Mouse (Mus musculus) heart, postnatal 25 days (tissue): Measurements from ENCODE around the gene Sgk1. TPM values are rescaled to one million over a fixed set of nuclear protein-coding genes. Genes with fewer than 3 reads are reported as not detected.
A peak's percentile ranks its signal among the peaks of the same experiment; 100 is the strongest.

Experiments used
- DNase-seq: peaks from one replicate; pipeline ENCODE4 v3.0.0; 2022; ENCODE audit warnings: low spot score
- intact Hi-C: fragments of 180-260 bp; cut with DNase I; formaldehyde crosslinking; loops from one replicate; pipeline ENCODE4 v1.15.1; 2025
- total RNA-seq, 2 experiments: library from RNA; stranded (reverse); gene quantifications; 2 replicates each; pipeline ENCODE4 v1.2.3; 2021

Sgk1 gene
- total RNA-seq, result 10 to 100 TPM; 46.0 to 51.8 TPM

GRCm38 (mm10) chr10:21882184-21883081 is at the start of gene Sgk1:
Sgk1 (plus strand) TSS chr10:21882184.
- DNase-seq, result no peak
- intact Hi-C loops, result no loop called here

- intact Hi-C loops, result no loop called here
- no peak for DNase-seq
Observed at GRCm38 (mm10) chr10:21832282-21832681, 49.7 kb upstream of the Sgk1 start.

GRCm38 (mm10) chr10:21833757-21834156 is 48.2 kb upstream of the Sgk1 start:
- no peak for DNase-seq
- intact Hi-C loops, result no loop called here

- DNase-seq, result no peak
- intact Hi-C loops, result no loop called here
Observed at GRCm38 (mm10) chr10:21835077-21835476, 46.9 kb upstream of the Sgk1 start.

- DNase-seq, result peak; percentile 17
- intact Hi-C loops, result no loop called here
Observed at GRCm38 (mm10) chr10:21839248-21840155, 42.5 kb upstream of the Sgk1 start.

GRCm38 (mm10) chr10:21843326-21843725 is 38.7 kb upstream of the Sgk1 start:
- intact Hi-C loops, result no loop called here
- DNase-seq, result no peak

GRCm38 (mm10) chr10:21843861-21844260 is 38.1 kb upstream of the Sgk1 start:
- DNase-seq, result no peak
- intact Hi-C loops, result no loop called here

GRCm38 (mm10) chr10:21844391-21844790 is 37.6 kb upstream of the Sgk1 start:
- DNase-seq, result no peak
- intact Hi-C loops, result no loop called here

- DNase-seq, result no peak
- intact Hi-C loops, result no loop called here
Observed at GRCm38 (mm10) chr10:21845601-21846282, 36.2 kb upstream of the Sgk1 start.

- intact Hi-C loops, result no loop called here
- no peak for DNase-seq
Observed at GRCm38 (mm10) chr10:21846366-21846765, 35.6 kb upstream of the Sgk1 start.

- intact Hi-C loops, result no loop called here
- DNase-seq, result no peak
Observed at GRCm38 (mm10) chr10:21847026-21847820, 34.8 kb upstream of the Sgk1 start.

- DNase-seq, result no peak
- intact Hi-C loops, result no loop called here
Observed at GRCm38 (mm10) chr10:21847931-21848670, 33.9 kb upstream of the Sgk1 start.

GRCm38 (mm10) chr10:21849251-21849650 is 32.7 kb upstream of the Sgk1 start:
- intact Hi-C loops, result no loop called here
- no peak for DNase-seq

- DNase-seq, result no peak
- intact Hi-C loops, result no loop called here
Observed at GRCm38 (mm10) chr10:21850330-21850729, 31.7 kb upstream of the Sgk1 start.

GRCm38 (mm10) chr10:21853122-21853521 is 28.9 kb upstream of the Sgk1 start:
- intact Hi-C loops, result no loop called here
- no peak for DNase-seq

- no peak for DNase-seq
- intact Hi-C loops, result loop anchor here (2.0 kb wide), 1 partner anchor 137 kb away; no protein-coding TSS in a partner anchor
Observed at GRCm38 (mm10) chr10:21853566-21854328, 28.2 kb upstream of the Sgk1 start.

GRCm38 (mm10) chr10:21855338-21855737 is 26.6 kb upstream of the Sgk1 start:
- intact Hi-C loops, result loop anchor here (2.0 to 5.0 kb wide), 2 partner anchors 73 to 135 kb away; no protein-coding TSS in a partner anchor
- DNase-seq, result no peak

GRCm38 (mm10) chr10:21857676-21858075 is 24.3 kb upstream of the Sgk1 start:
- DNase-seq, result peak; percentile 78
- intact Hi-C loops, result loop anchor here (2.0 to 5.0 kb wide), 2 partner anchors 75 to 179 kb away; no protein-coding TSS in a partner anchor
